Mouse (Mus musculus) E14TG2a.4 (cell line): ENCODE data around the gene Smad3.

Experiments used
- H3K27me3 ChIP-seq: 2 replicates; pipeline ENCODE4 v1.6.1; 2014; ENCODE audit warnings: low read length, control low read depth; ENCODE audit not compliant: insufficient read depth
- H3K36me3 ChIP-seq: 2 replicates; pipeline ENCODE4 v1.6.1; 2014; ENCODE audit warnings: low read length, control low read depth; ENCODE audit not compliant: insufficient read depth
- H3K4me1 ChIP-seq: replicated peaks from 2 replicates; pipeline ENCODE4 v1.6.1; 2014; ENCODE audit warnings: low read depth, low read length, control low read depth
- H3K4me3 ChIP-seq: replicated peaks from 2 replicates; pipeline ENCODE4 v1.5.1; 2014; ENCODE audit warnings: mild to moderate bottlenecking, low read length
- H3K9me3 ChIP-seq: 2 replicates; pipeline ENCODE4 v1.6.1; 2014; ENCODE audit warnings: low read length, control low read depth
- CTCF ChIP-seq: conservative IDR thresholded peaks from 2 replicates; pipeline ENCODE4 v1.5.1; 2014; ENCODE audit warnings: low read length
- NANOG ChIP-seq: IDR thresholded peaks from 2 replicates; pipeline ENCODE4 v1.6.1; 2014; ENCODE audit warnings: borderline replicate concordance, low read length, mixed read lengths
- POU5F1 ChIP-seq: IDR thresholded peaks from 2 replicates; pipeline ENCODE4 v1.6.1; 2014; ENCODE audit warnings: low read length, borderline replicate concordance

Smad3 gene

GRCm38 (mm10) chr9:63757865-63758440, at the start of gene Smad3:
Gene Smad3, minus strand, starts transcription at chr9:63757994.
- peaks cover 5% of the 10 kb centered on the region for H3K9me3 ChIP-seq

GRCm38 (mm10) chr9:63804847-63805246, 47.1 kb upstream of the Smad3 start:
- no peaks in the 10 kb centered on the region for H3K9me3 ChIP-seq
- peaks cover 54% of the 10 kb centered on the region for H3K4me1 ChIP-seq
- no peaks in the 10 kb centered on the region for H3K36me3 ChIP-seq
- no peak for TF ChIP-seq NANOG
- no peak for TF ChIP-seq CTCF
- no peak for TF ChIP-seq POU5F1
- no peaks in the 10 kb centered on the region for H3K27me3 ChIP-seq
- no peak overlapping the region for H3K4me3 ChIP-seq

More at GRCm38 (mm10) chr9:63757865-63758440, at the start of gene Smad3:
- H3K27me3 ChIP-seq: peaks cover 48% of the 10 kb centered on the region
- TF ChIP-seq POU5F1 (no peak), CTCF (no peak), NANOG (no peak)
- no peaks in the 10 kb centered on the region for H3K36me3 ChIP-seq
- H3K4me1 ChIP-seq: peaks cover 59% of the 10 kb centered on the region
- H3K4me3 ChIP-seq: peak within 1 kb of the TSS; percentile 86

GRCm38 (mm10) chr9:63803181-63803591, 45.4 kb upstream of the Smad3 start:
- TF ChIP-seq NANOG (no peak), POU5F1 (no peak), CTCF (no peak)
- H3K36me3 ChIP-seq: no peaks in the 10 kb centered on the region
- no peaks in the 10 kb centered on the region for H3K9me3 ChIP-seq
- no peaks in the 10 kb centered on the region for H3K27me3 ChIP-seq
- H3K4me1 ChIP-seq: peaks cover 54% of the 10 kb centered on the region
- no peak overlapping the region for H3K4me3 ChIP-seq

- H3K4me1 ChIP-seq: peaks cover 53% of the 10 kb centered on the region
- H3K4me3 ChIP-seq: 0 out of 2 replicates have a peak overlapping the region, but pooled peaks have one; percentile 7
- no peaks in the 10 kb centered on the region for H3K27me3 ChIP-seq
- 0 out of 2 replicates have a peak, but pooled peaks cover 3% of the 10 kb centered on the region for H3K9me3 ChIP-seq
- no peaks in the 10 kb centered on the region for H3K36me3 ChIP-seq
- TF ChIP-seq POU5F1 (no peak), NANOG (no peak), CTCF (no peak)
Observed at GRCm38 (mm10) chr9:63802504-63802903, 44.7 kb upstream of the Smad3 start.

GRCm38 (mm10) chr9:63802080-63802479, 44.3 kb upstream of the Smad3 start:
- no peak overlapping the region; the same call in 1 of the 2 replicates for H3K4me3 ChIP-seq
- 0 out of 2 replicates have a peak, but pooled peaks cover 3% of the 10 kb centered on the region for H3K9me3 ChIP-seq
- peaks cover 57% of the 10 kb centered on the region for H3K4me1 ChIP-seq
- no peaks in the 10 kb centered on the region for H3K27me3 ChIP-seq
- no peak for TF ChIP-seq POU5F1
- TF ChIP-seq NANOG: no peak
- no peak for TF ChIP-seq CTCF
- no peaks in the 10 kb centered on the region for H3K36me3 ChIP-seq

- Histone ChIP-seq H3K4me3 (no peak overlapping the region), H3K9me3 (0 out of 2 replicates have a peak, but pooled peaks cover 3% of the 10 kb centered on the region), H3K4me1 (peaks cover 32% of the 10 kb centered on the region), H3K27me3 (peaks cover 2% of the 10 kb centered on the region; the same call in 1 of the 2 replicates), H3K36me3 (no peaks in the 10 kb centered on the region)
- TF ChIP-seq CTCF (no peak), POU5F1 (no peak), NANOG (no peak)
Observed at GRCm38 (mm10) chr9:63796429-63796828, 38.6 kb upstream of the Smad3 start.

- H3K4me1 ChIP-seq: peaks cover 26% of the 10 kb centered on the region
- no peak overlapping the region for H3K4me3 ChIP-seq
- H3K36me3 ChIP-seq: no peaks in the 10 kb centered on the region
- TF ChIP-seq CTCF (no peak), NANOG (no peak), POU5F1 (no peak)
- H3K27me3 ChIP-seq: peaks cover 2% of the 10 kb centered on the region; the same call in 1 of the 2 replicates
- H3K9me3 ChIP-seq: 0 out of 2 replicates have a peak, but pooled peaks cover 3% of the 10 kb centered on the region
Observed at GRCm38 (mm10) chr9:63793731-63794495, 36.1 kb upstream of the Smad3 start.

- Histone ChIP-seq H3K9me3 (no peaks in the 10 kb centered on the region), H3K36me3 (no peaks in the 10 kb centered on the region), H3K27me3 (peaks cover 2% of the 10 kb centered on the region; the same call in 1 of the 2 replicates), H3K4me1 (peaks cover 33% of the 10 kb centered on the region), H3K4me3 (no peak overlapping the region)
- TF ChIP-seq CTCF: no peak
Observed at GRCm38 (mm10) chr9:63791716-63792115, 33.9 kb upstream of the Smad3 start.

- Histone ChIP-seq H3K4me3 (no peak overlapping the region), H3K27me3 (peaks cover 2% of the 10 kb centered on the region; the same call in 1 of the 2 replicates), H3K36me3 (no peaks in the 10 kb centered on the region), H3K9me3 (no peaks in the 10 kb centered on the region), H3K4me1 (peaks cover 37% of the 10 kb centered on the region)
- TF ChIP-seq NANOG (no peak), CTCF (no peak), POU5F1 (no peak)
Observed at GRCm38 (mm10) chr9:63791275-63791674, 33.5 kb upstream of the Smad3 start.
